Mouse (Mus musculus): Measurements from ENCODE around the gene AC124502.3. TPM values are rescaled to one million over a fixed set of nuclear protein-coding genes. Genes with fewer than 3 reads are reported as not detected.

AC124502.3 gene
- polyA plus RNA-seq, 1 experiment from 2014 or later = 4.4 TPM

- no peak for ATAC-seq (ENCODE audit: low FRiP score, low read depth)
- WGBS = 76% methylated on average over 4 of the region's 4 CpGs
- H3K4me1 ChIP-seq = peaks cover 11% of the 10 kb centered on the region
Measured at GRCm38 (mm10) chr19:5004925-5005324, 33.8 kb upstream of the AC124502.3 start.

GRCm38 (mm10) chr19:5013138-5013537, 25.6 kb upstream of the AC124502.3 start:
- no peak for ATAC-seq (ENCODE audit: low FRiP score, low read depth)
- peaks cover 13% of the 10 kb centered on the region for H3K27me3 ChIP-seq
- H3K27ac ChIP-seq (replicated peaks) = no peak overlapping the region
- H3K4me2 ChIP-seq (replicated peaks) = no peak overlapping the region
- no peaks in the 10 kb centered on the region for H3K9me3 ChIP-seq
- H3K4me1 ChIP-seq = no peaks in the 10 kb centered on the region
- no peaks in the 10 kb centered on the region for H3K36me3 ChIP-seq
- H3K4me3 ChIP-seq = no peak overlapping the region
- H3K9ac ChIP-seq (replicated peaks) = no peak overlapping the region
- WGBS = 85% methylated on average over 8 of the region's 8 CpGs

More at GRCm38 (mm10) chr19:5004925-5005324, 33.8 kb upstream of the AC124502.3 start:
- Histone ChIP-seq H3K27me3 (peaks cover 19% of the 10 kb centered on the region; the same call in 1 of the 2 replicates), H3K36me3 (no peaks in the 10 kb centered on the region), H3K9me3 (peaks cover 8% of the 10 kb centered on the region; the same call in 1 of the 2 replicates), H3K4me2 (replicated peaks) (no peak overlapping the region), H3K4me3 (no peak overlapping the region), H3K9ac (replicated peaks) (no peak overlapping the region), H3K27ac (replicated peaks) (no peak overlapping the region)

- no peak overlapping the region for H3K9ac ChIP-seq (replicated peaks)
- H3K27me3 ChIP-seq = peaks cover 13% of the 10 kb centered on the region
- no peaks in the 10 kb centered on the region for H3K4me1 ChIP-seq
- no peak overlapping the region for H3K27ac ChIP-seq (replicated peaks)
- ATAC-seq (ENCODE audit: low FRiP score, low read depth) = no peak
- H3K4me2 ChIP-seq (replicated peaks) = no peak overlapping the region
- H3K4me3 ChIP-seq = no peak overlapping the region
- 16% methylated on average over 8 of the region's 8 CpGs for WGBS
- no peaks in the 10 kb centered on the region for H3K36me3 ChIP-seq
- H3K9me3 ChIP-seq = no peaks in the 10 kb centered on the region
Measured at GRCm38 (mm10) chr19:5014961-5015398, 23.7 kb upstream of the AC124502.3 start.

GRCm38 (mm10) chr19:5016221-5016742, 22.4 kb upstream of the AC124502.3 start:
- 50% methylated on average over 10 of the region's 10 CpGs for WGBS
- Histone ChIP-seq H3K27me3 (peaks cover 13% of the 10 kb centered on the region), H3K9me3 (no peaks in the 10 kb centered on the region), H3K4me3 (no peak overlapping the region), H3K4me2 (replicated peaks) (no peak overlapping the region; the same call in 1 of the 2 replicates), H3K27ac (replicated peaks) (no peak overlapping the region), H3K36me3 (no peaks in the 10 kb centered on the region), H3K4me1 (no peaks in the 10 kb centered on the region), H3K9ac (replicated peaks) (no peak overlapping the region)
- no peak for ATAC-seq (ENCODE audit: low FRiP score, low read depth)

GRCm38 (mm10) chr19:5016782-5017181, 21.9 kb upstream of the AC124502.3 start:
- 26% methylated on average over 12 of the region's 12 CpGs for WGBS
- Histone ChIP-seq H3K4me2 (replicated peaks) (no peak overlapping the region; the same call in 1 of the 2 replicates), H3K9me3 (no peaks in the 10 kb centered on the region), H3K4me1 (no peaks in the 10 kb centered on the region), H3K4me3 (no peak overlapping the region), H3K27ac (replicated peaks) (no peak overlapping the region), H3K9ac (replicated peaks) (no peak overlapping the region), H3K27me3 (peaks cover 13% of the 10 kb centered on the region), H3K36me3 (no peaks in the 10 kb centered on the region)
- ATAC-seq (ENCODE audit: low FRiP score, low read depth) = no peak

GRCm38 (mm10) chr19:5017611-5018010, 21.1 kb upstream of the AC124502.3 start:
- peaks cover 8% of the 10 kb centered on the region for H3K27me3 ChIP-seq
- H3K4me3 ChIP-seq = no peak overlapping the region
- no peak overlapping the region for H3K27ac ChIP-seq (replicated peaks)
- H3K9me3 ChIP-seq = no peaks in the 10 kb centered on the region
- H3K9ac ChIP-seq (replicated peaks) = no peak overlapping the region
- no peaks in the 10 kb centered on the region for H3K4me1 ChIP-seq
- ATAC-seq (ENCODE audit: low FRiP score, low read depth) = no peak
- H3K36me3 ChIP-seq = no peaks in the 10 kb centered on the region
- H3K4me2 ChIP-seq (replicated peaks) = no peak overlapping the region
- WGBS = 81% methylated on average over 4 of the region's 4 CpGs

GRCm38 (mm10) chr19:5018191-5018590, 20.5 kb upstream of the AC124502.3 start:
- ATAC-seq (ENCODE audit: low FRiP score, low read depth) = no peak
- H3K36me3 ChIP-seq = no peaks in the 10 kb centered on the region
- H3K4me1 ChIP-seq = no peaks in the 10 kb centered on the region
- H3K27ac ChIP-seq (replicated peaks) = no peak overlapping the region
- 84% methylated on average over 3 of the region's 3 CpGs for WGBS
- H3K4me2 ChIP-seq (replicated peaks) = no peak overlapping the region
- no peak overlapping the region for H3K4me3 ChIP-seq
- H3K9me3 ChIP-seq = no peaks in the 10 kb centered on the region
- peaks cover 3% of the 10 kb centered on the region for H3K27me3 ChIP-seq
- H3K9ac ChIP-seq (replicated peaks) = no peak overlapping the region

- no peaks in the 10 kb centered on the region for H3K9me3 ChIP-seq
- no peaks in the 10 kb centered on the region for H3K27me3 ChIP-seq
- no peak overlapping the region for H3K27ac ChIP-seq (replicated peaks)
- H3K9ac ChIP-seq (replicated peaks) = no peak overlapping the region
- WGBS = 84% methylated on average over 2 of the region's 2 CpGs
- no peaks in the 10 kb centered on the region for H3K36me3 ChIP-seq
- no peak overlapping the region for H3K4me2 ChIP-seq (replicated peaks)
- H3K4me3 ChIP-seq = no peak overlapping the region
- ATAC-seq (ENCODE audit: low FRiP score, low read depth) = no peak
- peaks cover 5% of the 10 kb centered on the region; the same call in 1 of the 2 replicates for H3K4me1 ChIP-seq
Measured at GRCm38 (mm10) chr19:5021416-5021815, 17.3 kb upstream of the AC124502.3 start.

GRCm38 (mm10) chr19:5023621-5024479, 14.8 kb upstream of the AC124502.3 start, which contains the start of gene Slc29a2:
Slc29a2 (plus strand) TSS chr19:5023860.
- Histone ChIP-seq H3K9me3 (no peaks in the 10 kb centered on the region), H3K27me3 (no peaks in the 10 kb centered on the region), H3K9ac (replicated peaks) (peak within 1 kb of the TSS; percentile 71), H3K36me3 (peaks cover 20% of the 10 kb centered on the region), H3K4me3 (peak within 1 kb of the TSS; percentile 67), H3K4me1 (peaks cover 5% of the 10 kb centered on the region; the same call in 1 of the 2 replicates), H3K27ac (replicated peaks) (peak within 1 kb of the TSS; percentile 82), H3K4me2 (replicated peaks) (peak within 1 kb of the TSS; percentile 94)
- WGBS = under 1% methylated on average over 62 of the region's 62 CpGs
- ATAC-seq (ENCODE audit: low FRiP score, low read depth) = peak; percentile 97

GRCm38 (mm10) chr19:5026111-5026510, 12.6 kb upstream of the AC124502.3 start:
- no peak overlapping the region for H3K27ac ChIP-seq (replicated peaks)
- peaks cover 40% of the 10 kb centered on the region for H3K36me3 ChIP-seq
- H3K9me3 ChIP-seq = no peaks in the 10 kb centered on the region
- ATAC-seq (ENCODE audit: low FRiP score, low read depth) = no peak
- no peak overlapping the region; the same call in 1 of the 2 replicates for H3K9ac ChIP-seq (replicated peaks)
- H3K4me1 ChIP-seq = peaks cover 5% of the 10 kb centered on the region; the same call in 1 of the 2 replicates
- 88% methylated on average over 8 of the region's 8 CpGs for WGBS
- no peak overlapping the region for H3K4me3 ChIP-seq
- no peaks in the 10 kb centered on the region for H3K27me3 ChIP-seq
- no peak overlapping the region for H3K4me2 ChIP-seq (replicated peaks)

- ATAC-seq (ENCODE audit: low FRiP score, low read depth) = no peak
- H3K4me2 ChIP-seq (replicated peaks) = no peak overlapping the region
- no peaks in the 10 kb centered on the region for H3K27me3 ChIP-seq
- no peak overlapping the region for H3K4me3 ChIP-seq
- no peak overlapping the region for H3K27ac ChIP-seq (replicated peaks)
- peaks cover 4% of the 10 kb centered on the region; the same call in 1 of the 2 replicates for H3K4me1 ChIP-seq
- WGBS = 85% methylated on average over 3 of the region's 3 CpGs
- H3K9ac ChIP-seq (replicated peaks) = no peak overlapping the region
- H3K9me3 ChIP-seq = no peaks in the 10 kb centered on the region
- peaks cover 38% of the 10 kb centered on the region for H3K36me3 ChIP-seq
Measured at GRCm38 (mm10) chr19:5032686-5033085, 6.0 kb upstream of the AC124502.3 start.

GRCm38 (mm10) chr19:5036577-5036976, 2.1 kb upstream of the AC124502.3 start:
- 82% methylated on average over 4 of the region's 4 CpGs for WGBS
- H3K36me3 ChIP-seq = peaks cover 4% of the 10 kb centered on the region; the same call in 1 of the 2 replicates

More at GRCm38 (mm10) chr19:5036577-5036976, 2.1 kb upstream of the AC124502.3 start:
- H3K9ac ChIP-seq (replicated peaks) = no peak overlapping the region
- no peak for ATAC-seq (ENCODE audit: low FRiP score, low read depth)
- H3K4me3 ChIP-seq = no peak overlapping the region
- no peak overlapping the region for H3K27ac ChIP-seq (replicated peaks)
- no peaks in the 10 kb centered on the region for H3K9me3 ChIP-seq
- H3K4me1 ChIP-seq = peaks cover 30% of the 10 kb centered on the region
- peaks cover 7% of the 10 kb centered on the region; the same call in 1 of the 2 replicates for H3K27me3 ChIP-seq
- no peak overlapping the region for H3K4me2 ChIP-seq (replicated peaks)

Data from midbrain, embryonic 12.5 days (tissue).